Mouse (Mus musculus) myocyte (in vitro differentiated cells): ENCODE measurements around the gene Pfn3.

Experiments used
- E2F4 ChIP-seq: IDR thresholded peaks from one replicate; pipeline ENCODE4 v1.6.1; 2011; ENCODE audit warnings: mild to moderate bottlenecking, control low read depth, moderate library complexity; ENCODE audit not compliant: insufficient read depth
- MAX ChIP-seq: IDR thresholded peaks from one replicate; pipeline ENCODE4 v1.6.1; 2011; ENCODE audit warnings: low read depth, mild to moderate bottlenecking, control low read depth
- MYOD1 ChIP-seq, 3 experiments: IDR thresholded peaks; one replicate each; pipeline ENCODE4 v1.6.1; 2011; ENCODE audit warnings: control low read depth in 2 of 3, low read depth in 2 of 3, mild to moderate bottlenecking in 2 of 3, moderate library complexity in 1 of 3; ENCODE audit not compliant: insufficient read length in 2 of 3, control insufficient read depth in 1 of 3
- POLR2A ChIP-seq: IDR thresholded peaks from one replicate; pipeline ENCODE4 v1.6.1; 2011; ENCODE audit warnings: low read depth, mild to moderate bottlenecking, control low read depth, moderate library complexity; ENCODE audit not compliant: insufficient read length
- TCF12 ChIP-seq: IDR thresholded peaks from one replicate; pipeline ENCODE4 v1.6.1; 2011; ENCODE audit warnings: mild to moderate bottlenecking, control low read depth; ENCODE audit not compliant: poor library complexity, insufficient read depth, severe bottlenecking
- USF1 ChIP-seq: IDR thresholded peaks from one replicate; pipeline ENCODE4 v1.6.1; 2011; ENCODE audit warnings: low read depth, mild to moderate bottlenecking, control low read depth, moderate library complexity

DNA sequence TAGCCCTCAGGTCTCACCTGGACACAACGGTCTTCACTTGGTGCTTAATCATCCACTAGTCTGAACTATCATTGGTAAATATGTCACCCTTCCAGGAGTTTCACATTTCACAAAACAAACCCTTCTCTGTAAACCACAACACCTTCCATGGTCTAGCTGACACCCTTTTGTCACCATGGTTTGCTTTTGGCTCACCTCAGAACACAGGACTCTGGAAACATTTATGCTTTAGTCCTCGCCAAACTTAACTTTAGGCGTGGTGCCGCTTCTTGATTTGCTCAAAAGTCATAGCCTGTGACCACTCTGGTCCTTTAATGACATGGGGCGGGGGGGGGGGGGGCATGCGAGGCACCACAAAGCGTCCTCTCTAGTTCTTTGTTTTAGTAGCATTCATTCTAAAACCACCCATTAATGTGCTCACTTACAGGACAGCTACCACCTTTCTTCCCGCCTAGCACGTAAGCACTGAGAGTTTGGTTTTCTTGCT, 28.8 kb upstream of the Pfn3 start:
- TF ChIP-seq USF1 (no peak), MYOD1 (IDR thresholded peaks at IDR 0.05; ENCODE audit: control insufficient read depth in 1 of 3, insufficient read length in 2 of 3, low read depth in 2 of 3) (no peak), POLR2A (no peak), MAX (no peak), TCF12 (no peak), E2F4 (no peak)
